Mouse (Mus musculus): ENCODE data around the gene Mdn1.
A peak's percentile ranks its signal among the peaks of the same experiment; 100 is the strongest.

The Mdn1 gene

GRCm38 (mm10) chr4:32789020-32789419 is 132.1 kb downstream of the Mdn1 start:
- DNase-seq = no peak

- no peak for DNase-seq
Measured at GRCm38 (mm10) chr4:32798976-32799375, 142.1 kb downstream of the Mdn1 start.

GRCm38 (mm10) chr4:32799966-32800576 is 143.2 kb downstream of the Mdn1 start, which contains the start of gene Lyrm2:
Lyrm2 (plus strand) TSS chr4:32800253.
- DNase-seq = peak; percentile 79

- no peak for DNase-seq
Measured at GRCm38 (mm10) chr4:32800577-32801170, 143.8 kb downstream of the Mdn1 start.

GRCm38 (mm10) chr4:32817478-32817877 is 160.6 kb downstream of the Mdn1 start:
- no peak for DNase-seq

GRCm38 (mm10) chr4:32820676-32821075 is 163.8 kb downstream of the Mdn1 start:
- no peak for DNase-seq

- DNase-seq = peak; percentile 6
Measured at GRCm38 (mm10) chr4:32824254-32824653, 167.3 kb downstream of the Mdn1 start.
